Mouse (Mus musculus) ovary, postnatal 36 days (tissue): ENCODE measurements around the gene Rffl.
A peak's percentile ranks its signal among the peaks of the same experiment; 100 is the strongest.

Experiments used
- DNase-seq: peaks from one replicate; pipeline ENCODE4 v3.0.0; 2022; ENCODE audit warnings: low spot score, mixed read lengths

Gene Rffl

GRCm38 (mm10) chr11:82871031-82871446 is at the start of gene Rffl:
TSS of gene Rffl (minus strand) at chr11:82871210.
- peak; percentile 94 for DNase-seq

GRCm38 (mm10) chr11:82920768-82921167 is 49.8 kb upstream of the Rffl start:
- DNase-seq = no peak

GRCm38 (mm10) chr11:82914711-82915352 is 43.8 kb upstream of the Rffl start:
- peak; percentile 74 for DNase-seq

- DNase-seq = no peak
Measured at GRCm38 (mm10) chr11:82910679-82911389, 39.8 kb upstream of the Rffl start.

- DNase-seq = no peak
Measured at GRCm38 (mm10) chr11:82910250-82910649, 39.2 kb upstream of the Rffl start, which contains the start of gene Unc45b. TSS of gene Unc45b (plus strand) at chr11:82910550.

- DNase-seq = no peak
Measured at GRCm38 (mm10) chr11:82908608-82908989, 37.6 kb upstream of the Rffl start.

- DNase-seq = peak; percentile 92
Measured at GRCm38 (mm10) chr11:82907651-82908607, 36.9 kb upstream of the Rffl start, which contains the start of gene Nle1. TSS of gene Nle1 (minus strand) at chr11:82908411.

GRCm38 (mm10) chr11:82905816-82906215 is 34.8 kb upstream of the Rffl start:
- no peak for DNase-seq

- no peak for DNase-seq
Measured at GRCm38 (mm10) chr11:82904952-82905351, 33.9 kb upstream of the Rffl start.

- DNase-seq = no peak
Measured at GRCm38 (mm10) chr11:82901606-82902310, 30.7 kb upstream of the Rffl start.

- DNase-seq = no peak
Measured at GRCm38 (mm10) chr11:82899720-82900119, 28.7 kb upstream of the Rffl start.

- DNase-seq = no peak
Measured at GRCm38 (mm10) chr11:82897478-82897877, 26.5 kb upstream of the Rffl start.

- DNase-seq = no peak
Measured at GRCm38 (mm10) chr11:82891936-82892335, 20.9 kb upstream of the Rffl start, which contains the start of gene Fndc8. TSS of gene Fndc8 (plus strand) at chr11:82892124.

GRCm38 (mm10) chr11:82890342-82890762 is 19.3 kb upstream of the Rffl start, which contains the start of gene Rad51d:
TSS of gene Rad51d (minus strand) at chr11:82890614.
- peak; percentile 94 for DNase-seq

GRCm38 (mm10) chr11:82889524-82890341 is 18.7 kb upstream of the Rffl start:
- peak; percentile 24 for DNase-seq

- DNase-seq = peak; percentile 28
Measured at GRCm38 (mm10) chr11:82888491-82888946, 17.5 kb upstream of the Rffl start.

GRCm38 (mm10) chr11:82886559-82886958 is 15.5 kb upstream of the Rffl start:
- DNase-seq = no peak

- no peak for DNase-seq
Measured at GRCm38 (mm10) chr11:82883180-82883579, 12.2 kb upstream of the Rffl start.

- no peak for DNase-seq
Measured at GRCm38 (mm10) chr11:82877726-82878344, 6.8 kb upstream of the Rffl start.

- DNase-seq = no peak
Measured at GRCm38 (mm10) chr11:82875631-82876030, 4.6 kb upstream of the Rffl start.
